Mouse (Mus musculus): Measurements from ENCODE around the gene Snx27. TPM values are rescaled to one million over a fixed set of nuclear protein-coding genes. Genes with fewer than 3 reads are reported as not detected.

Gene Snx27
- polyA plus RNA-seq, 1 experiment from 2014 or later, result 35.5 TPM

GRCm38 (mm10) chr3:94565127-94565526 lies 17.4 kb downstream of the Snx27 start:
- H3K27me3 ChIP-seq (replicated peaks), result no peaks in the 10 kb centered on the region
- 26% methylated on average over 3 of the region's 3 CpGs for WGBS
- no peaks in the 10 kb centered on the region for H3K9me3 ChIP-seq
- H3K4me3 ChIP-seq (replicated peaks), result no peak overlapping the region
- no peak overlapping the region for H3K9ac ChIP-seq
- peak overlapping the region; percentile 64 for H3K27ac ChIP-seq
- ATAC-seq, result peak; percentile 44
- 0 out of 2 replicates have a peak, but pooled peaks cover under 1% of the 10 kb centered on the region for H3K36me3 ChIP-seq
- no peak overlapping the region for H3K4me2 ChIP-seq (replicated peaks)
- H3K4me1 ChIP-seq (replicated peaks), result peaks cover 2% of the 10 kb centered on the region; the same call in 1 of the 2 replicates

- H3K9me3 ChIP-seq, result no peaks in the 10 kb centered on the region
- no peak for ATAC-seq
Observed at GRCm38 (mm10) chr3:94564356-94565010, 18.0 kb downstream of the Snx27 start.

GRCm38 (mm10) chr3:94563163-94563562 lies 19.4 kb downstream of the Snx27 start:
- Histone ChIP-seq H3K27me3 (replicated peaks) (no peaks in the 10 kb centered on the region), H3K9ac (no peak overlapping the region), H3K27ac (no peak overlapping the region), H3K4me3 (replicated peaks) (no peak overlapping the region), H3K9me3 (no peaks in the 10 kb centered on the region), H3K4me2 (replicated peaks) (no peak overlapping the region), H3K36me3 (0 out of 2 replicates have a peak, but pooled peaks cover 13% of the 10 kb centered on the region), H3K4me1 (replicated peaks) (peaks cover 2% of the 10 kb centered on the region; the same call in 1 of the 2 replicates)
- 67% methylated on average over 3 of the region's 3 CpGs for WGBS
- ATAC-seq, result no peak

More at GRCm38 (mm10) chr3:94564356-94565010, 18.0 kb downstream of the Snx27 start:
- Histone ChIP-seq H3K27ac (peak overlapping the region; percentile 64; the same call in 1 of the 2 replicates), H3K9ac (no peak overlapping the region), H3K27me3 (replicated peaks) (no peaks in the 10 kb centered on the region), H3K4me2 (replicated peaks) (no peak overlapping the region), H3K4me3 (replicated peaks) (no peak overlapping the region), H3K4me1 (replicated peaks) (peaks cover 2% of the 10 kb centered on the region; the same call in 1 of the 2 replicates), H3K36me3 (0 out of 2 replicates have a peak, but pooled peaks cover 5% of the 10 kb centered on the region)
- 61% methylated on average over 4 of the region's 4 CpGs for WGBS

GRCm38 (mm10) chr3:94559931-94560429 lies 22.5 kb downstream of the Snx27 start:
- no peak overlapping the region for H3K4me2 ChIP-seq (replicated peaks)
- no peak overlapping the region for H3K9ac ChIP-seq
- H3K27me3 ChIP-seq (replicated peaks), result no peaks in the 10 kb centered on the region
- no peak overlapping the region for H3K4me3 ChIP-seq (replicated peaks)
- 0 out of 2 replicates have a peak, but pooled peaks cover 16% of the 10 kb centered on the region for H3K36me3 ChIP-seq
- H3K9me3 ChIP-seq, result no peaks in the 10 kb centered on the region
- no peak overlapping the region for H3K27ac ChIP-seq
- ATAC-seq, result no peak
- 83% methylated on average over 5 of the region's 5 CpGs for WGBS
- no peaks in the 10 kb centered on the region for H3K4me1 ChIP-seq (replicated peaks)

DNA sequence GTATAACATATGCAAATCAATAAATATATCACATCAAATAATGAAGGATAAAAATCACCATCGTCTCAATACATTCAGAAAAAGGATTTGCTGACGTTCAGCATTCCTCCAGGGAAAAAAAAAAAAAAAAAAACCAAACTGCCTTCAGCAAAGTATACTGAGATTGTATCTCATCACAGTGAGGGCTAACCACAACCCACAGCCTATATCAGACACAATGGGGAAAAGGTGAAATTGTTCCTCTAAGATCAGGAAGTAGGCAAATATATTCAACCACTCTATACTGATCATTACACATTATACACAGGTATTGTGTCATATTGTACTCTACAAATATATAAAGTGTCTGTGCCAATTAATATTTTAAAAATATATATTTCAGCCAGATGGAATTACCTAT lies 33.5 kb downstream of the Snx27 start:
- Histone ChIP-seq H3K4me2 (replicated peaks) (no peak overlapping the region), H3K27ac (no peak overlapping the region), H3K36me3 (no peaks in the 10 kb centered on the region), H3K9ac (no peak overlapping the region), H3K4me3 (replicated peaks) (no peak overlapping the region), H3K4me1 (replicated peaks) (no peaks in the 10 kb centered on the region), H3K9me3 (no peaks in the 10 kb centered on the region), H3K27me3 (replicated peaks) (no peaks in the 10 kb centered on the region)
- 87% methylated on average over 2 of the region's 2 CpGs for WGBS
- no peak for ATAC-seq

GRCm38 (mm10) chr3:94537187-94537586 lies 45.3 kb downstream of the Snx27 start:
- Histone ChIP-seq H3K4me2 (replicated peaks) (no peak overlapping the region), H3K27ac (no peak overlapping the region), H3K9me3 (no peaks in the 10 kb centered on the region), H3K4me3 (replicated peaks) (no peak overlapping the region), H3K27me3 (replicated peaks) (no peaks in the 10 kb centered on the region), H3K36me3 (no peaks in the 10 kb centered on the region), H3K9ac (no peak overlapping the region), H3K4me1 (replicated peaks) (no peaks in the 10 kb centered on the region)
- ATAC-seq, result no peak
- 91% methylated on average over 3 of the region's 3 CpGs for WGBS

DNA sequence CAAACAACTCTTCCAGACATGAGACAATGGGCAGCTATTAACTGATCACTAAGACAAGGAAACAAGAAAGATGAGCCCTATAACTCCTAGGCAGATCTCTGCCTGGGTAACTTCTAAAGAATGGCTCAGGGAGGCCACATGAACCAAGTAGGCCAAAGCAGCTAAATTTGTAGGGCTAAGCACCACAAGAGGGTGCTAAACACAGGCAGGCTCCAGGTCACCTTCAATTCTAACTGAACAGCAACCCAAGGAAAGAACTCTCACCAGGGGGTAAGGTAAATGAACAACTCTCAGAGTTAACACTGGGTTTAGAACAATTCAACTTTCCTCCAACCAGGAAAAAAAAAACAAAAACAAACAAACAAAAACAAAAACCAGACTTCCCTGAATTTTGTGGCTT lies 48.5 kb downstream of the Snx27 start:
- Histone ChIP-seq H3K9me3 (no peaks in the 10 kb centered on the region), H3K27me3 (replicated peaks) (no peaks in the 10 kb centered on the region), H3K9ac (no peak overlapping the region), H3K27ac (no peak overlapping the region), H3K4me3 (replicated peaks) (no peak overlapping the region), H3K36me3 (no peaks in the 10 kb centered on the region), H3K4me2 (replicated peaks) (no peak overlapping the region), H3K4me1 (replicated peaks) (no peaks in the 10 kb centered on the region)
- no peak for ATAC-seq

DNA sequence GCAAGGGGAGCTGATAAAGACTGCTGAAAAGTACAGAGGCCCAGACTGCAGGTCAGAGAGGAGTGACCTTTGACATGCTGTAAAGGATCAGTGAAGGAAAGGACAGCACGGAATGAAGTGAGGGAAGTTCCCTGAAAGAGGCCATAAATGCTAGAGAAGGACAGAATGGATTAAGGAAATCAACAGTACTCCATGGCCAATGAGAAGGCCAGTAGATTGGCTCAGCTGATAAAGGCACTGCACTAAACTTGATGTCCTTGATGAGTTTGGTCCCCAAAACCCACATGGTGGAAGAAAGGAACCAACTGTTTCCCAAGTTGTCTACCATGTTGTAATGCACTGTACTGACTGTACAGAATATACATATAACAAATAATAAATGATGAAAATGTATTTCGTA lies 55.8 kb downstream of the Snx27 start:
- WGBS, result 51% methylated on average over 2 of the region's 2 CpGs
- Histone ChIP-seq H3K4me2 (replicated peaks) (no peak overlapping the region), H3K9ac (no peak overlapping the region), H3K27ac (no peak overlapping the region), H3K4me1 (replicated peaks) (no peaks in the 10 kb centered on the region), H3K27me3 (replicated peaks) (no peaks in the 10 kb centered on the region), H3K4me3 (replicated peaks) (no peak overlapping the region), H3K36me3 (0 out of 2 replicates have a peak, but pooled peaks cover 4% of the 10 kb centered on the region), H3K9me3 (no peaks in the 10 kb centered on the region)
- no peak for ATAC-seq

DNA sequence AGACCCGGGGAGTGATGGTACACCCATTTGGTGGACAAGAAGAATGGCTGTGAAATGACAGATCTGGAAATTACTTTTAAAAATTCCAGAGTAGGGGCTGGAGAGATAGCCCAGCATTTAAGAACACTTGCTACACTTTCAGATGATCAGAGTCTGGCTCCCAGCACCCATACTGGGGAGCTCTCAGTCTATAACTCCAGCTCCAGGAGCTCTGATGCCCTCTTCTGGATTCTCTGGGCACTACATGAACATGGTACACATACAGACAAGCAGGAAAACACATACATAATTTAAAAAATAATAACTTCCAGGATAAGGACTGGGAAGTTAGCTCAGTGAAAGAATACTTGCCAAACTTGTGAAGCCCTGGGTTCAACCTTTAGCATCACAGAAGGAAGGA lies 75.9 kb downstream of the Snx27 start:
- Histone ChIP-seq H3K4me1 (replicated peaks) (no peaks in the 10 kb centered on the region), H3K27ac (no peak overlapping the region), H3K9me3 (no peaks in the 10 kb centered on the region), H3K36me3 (peaks cover 16% of the 10 kb centered on the region; the same call in 1 of the 2 replicates), H3K4me2 (replicated peaks) (no peak overlapping the region), H3K27me3 (replicated peaks) (no peaks in the 10 kb centered on the region), H3K9ac (no peak overlapping the region), H3K4me3 (replicated peaks) (no peak overlapping the region)
- WGBS, result 96% methylated on average over 1 of the region's 1 CpGs
- no peak for ATAC-seq

DNA sequence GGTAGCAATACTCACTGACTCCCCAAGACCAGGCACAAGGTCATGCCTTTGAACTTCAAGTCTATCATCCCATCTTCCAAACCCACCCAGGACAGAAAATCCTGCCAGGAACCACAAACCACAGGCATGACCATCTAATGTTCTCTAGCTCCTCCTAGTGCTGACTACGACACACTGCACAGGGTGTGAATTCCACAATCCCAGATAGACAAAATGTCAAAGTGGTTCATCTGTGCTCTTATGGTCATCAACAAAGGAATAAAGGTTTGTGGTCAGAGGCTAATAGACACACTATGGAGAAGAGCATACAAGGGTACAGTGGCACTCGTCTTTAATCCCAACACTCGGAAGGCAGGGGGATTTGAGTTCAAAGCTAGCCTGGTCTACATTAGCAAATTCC lies 80.3 kb downstream of the Snx27 start:
- Histone ChIP-seq H3K4me1 (replicated peaks) (no peaks in the 10 kb centered on the region), H3K9ac (no peak overlapping the region), H3K4me2 (replicated peaks) (no peak overlapping the region), H3K4me3 (replicated peaks) (no peak overlapping the region), H3K9me3 (no peaks in the 10 kb centered on the region), H3K27me3 (replicated peaks) (no peaks in the 10 kb centered on the region), H3K36me3 (peaks cover 17% of the 10 kb centered on the region; the same call in 1 of the 2 replicates), H3K27ac (no peak overlapping the region)
- WGBS, result 86% methylated on average over 3 of the region's 3 CpGs
- no peak for ATAC-seq

DNA sequence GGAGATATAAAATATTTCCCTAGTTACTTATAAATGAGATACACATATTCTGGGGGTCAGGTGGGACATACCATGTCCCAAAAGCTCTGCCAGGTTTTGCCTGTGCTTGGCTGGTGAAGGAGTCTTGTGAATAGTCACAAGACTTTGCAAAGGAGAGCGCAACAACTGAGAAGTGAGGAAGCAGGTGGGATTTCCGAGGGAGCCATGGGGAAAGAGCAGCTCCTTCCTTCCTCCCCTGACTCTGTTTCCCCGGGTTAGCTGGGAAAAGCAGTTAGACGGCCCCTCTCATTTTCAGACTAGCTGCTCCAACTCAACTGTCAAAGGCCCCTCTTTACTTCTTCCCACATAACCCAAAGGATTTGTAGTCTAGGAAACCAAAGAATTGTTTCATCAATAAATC lies 85.4 kb downstream of the Snx27 start:
- no peak overlapping the region for H3K4me2 ChIP-seq (replicated peaks)
- H3K27me3 ChIP-seq (replicated peaks), result no peaks in the 10 kb centered on the region
- no peaks in the 10 kb centered on the region for H3K4me1 ChIP-seq (replicated peaks)
- no peak overlapping the region for H3K9ac ChIP-seq
- H3K36me3 ChIP-seq, result peaks cover 6% of the 10 kb centered on the region; the same call in 1 of the 2 replicates
- no peak overlapping the region for H3K4me3 ChIP-seq (replicated peaks)
- H3K9me3 ChIP-seq, result no peaks in the 10 kb centered on the region
- 88% methylated on average over 4 of the region's 4 CpGs for WGBS
- no peak for ATAC-seq
- H3K27ac ChIP-seq, result no peak overlapping the region

DNA sequence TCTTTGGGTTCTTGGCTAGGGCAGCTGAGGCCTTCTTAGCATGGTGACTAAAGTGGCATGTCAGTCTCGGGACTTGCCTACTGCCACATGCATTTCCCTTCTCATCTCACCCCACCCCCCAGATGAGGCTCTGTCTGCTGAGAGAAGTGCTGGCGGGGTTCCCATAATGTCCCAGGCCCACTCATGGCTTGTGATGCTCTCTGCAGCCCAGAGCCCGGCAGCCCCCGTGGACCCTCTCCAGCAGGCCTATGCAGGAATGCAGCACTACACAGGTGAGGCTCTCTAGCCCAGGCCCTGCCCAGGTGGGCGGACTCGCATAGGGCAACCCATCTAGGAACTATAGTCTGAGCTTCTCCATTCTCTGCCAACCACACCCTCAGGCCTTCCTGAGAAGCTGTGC lies 94.9 kb downstream of the Snx27 start:
- Histone ChIP-seq H3K27me3 (replicated peaks) (no peaks in the 10 kb centered on the region), H3K4me2 (replicated peaks) (no peak overlapping the region), H3K36me3 (no peaks in the 10 kb centered on the region; the same call in 1 of the 2 replicates), H3K4me1 (replicated peaks) (peaks cover 2% of the 10 kb centered on the region; the same call in 1 of the 2 replicates), H3K9ac (no peak overlapping the region), H3K4me3 (replicated peaks) (no peak overlapping the region), H3K9me3 (no peaks in the 10 kb centered on the region), H3K27ac (no peak overlapping the region)
- 74% methylated on average over 6 of the region's 6 CpGs for WGBS
- ATAC-seq, result no peak

GRCm38 (mm10) chr3:94485922-94486321 lies 96.6 kb downstream of the Snx27 start:
- no peak overlapping the region for H3K4me3 ChIP-seq (replicated peaks)
- WGBS, result 74% methylated on average over 7 of the region's 7 CpGs
- H3K27me3 ChIP-seq (replicated peaks), result no peaks in the 10 kb centered on the region
- H3K36me3 ChIP-seq, result no peaks in the 10 kb centered on the region
- peaks cover 2% of the 10 kb centered on the region; the same call in 1 of the 2 replicates for H3K4me1 ChIP-seq (replicated peaks)
- no peak overlapping the region for H3K9ac ChIP-seq
- H3K9me3 ChIP-seq, result no peaks in the 10 kb centered on the region
- H3K4me2 ChIP-seq (replicated peaks), result no peak overlapping the region
- ATAC-seq, result no peak
- H3K27ac ChIP-seq, result no peak overlapping the region
